Mouse (Mus musculus): Measurements from ENCODE around the gene Trabd2b.

Trabd2b gene

DNA sequence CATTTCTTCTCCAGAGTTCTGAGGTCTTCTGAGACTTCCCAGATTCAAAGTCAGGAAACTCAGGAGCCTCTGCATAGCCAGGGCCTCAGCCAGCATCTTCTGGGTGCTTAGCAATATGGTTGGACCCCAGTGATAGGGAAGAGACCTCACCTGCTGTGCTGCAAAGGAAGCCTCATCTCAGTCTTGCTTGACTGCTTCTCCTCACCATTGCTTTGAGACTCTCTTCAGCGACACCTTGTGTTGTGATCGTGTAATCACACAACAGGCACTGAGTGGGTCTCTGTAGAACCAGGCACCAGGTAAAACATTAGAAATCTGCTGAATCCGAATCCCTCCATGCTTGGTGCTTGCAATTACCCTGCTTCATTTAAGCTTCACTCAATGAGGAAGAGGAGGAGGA, 230.6 kb downstream of the Trabd2b start:
- DNase-seq (ENCODE audit: low read depth in 1 of 2, low spot score in 2 of 2), result no peak

DNA sequence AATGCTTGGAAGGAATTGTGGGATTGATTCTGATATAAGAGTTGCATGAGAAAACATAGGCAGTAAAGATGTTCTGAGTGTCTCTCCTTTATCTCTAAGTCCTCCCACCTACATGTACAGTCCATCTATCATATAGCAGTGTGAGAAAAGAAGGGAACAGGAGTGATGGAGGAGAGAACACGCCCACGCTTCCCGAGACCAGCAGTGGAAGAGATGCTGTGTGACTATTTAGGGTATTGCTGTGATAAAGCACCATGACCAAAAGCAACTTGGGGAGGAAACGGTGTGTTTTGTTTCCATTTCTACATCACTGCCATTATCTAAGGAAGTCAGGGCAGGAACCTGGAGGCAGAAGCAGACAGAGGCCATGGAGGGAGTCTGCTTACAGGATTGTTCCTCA, 235.9 kb downstream of the Trabd2b start:
- DNase-seq (ENCODE audit: low read depth in 1 of 2, low spot score in 2 of 2), result no peak

DNA sequence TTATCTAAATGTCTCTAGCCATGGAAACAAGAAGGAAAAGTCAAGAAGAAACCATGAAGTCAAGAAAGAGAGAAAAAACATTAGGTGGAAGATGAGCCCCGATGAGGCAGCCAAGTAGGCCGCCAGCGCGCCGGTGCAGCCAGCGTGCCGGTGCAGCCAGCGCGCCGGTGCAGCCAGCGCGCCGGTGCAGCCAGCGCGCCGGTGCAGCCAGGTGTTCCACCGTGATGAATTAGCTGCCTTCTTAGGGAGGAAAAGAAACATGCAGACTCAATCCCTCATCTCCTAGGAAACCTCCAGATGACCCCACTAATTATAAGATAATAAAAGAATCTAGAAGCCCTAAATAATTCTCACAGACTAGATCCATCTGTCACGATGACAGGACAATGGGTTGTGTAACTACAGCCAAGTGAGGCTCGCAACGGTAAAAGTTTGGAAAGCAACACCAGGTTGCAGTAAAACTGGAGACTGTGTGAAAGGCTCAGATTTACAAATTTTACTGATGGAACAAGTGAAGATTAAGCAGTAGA, 237.2 kb downstream of the Trabd2b start:
- no peak for DNase-seq (ENCODE audit: low read depth in 1 of 2, low spot score in 2 of 2)

DNA sequence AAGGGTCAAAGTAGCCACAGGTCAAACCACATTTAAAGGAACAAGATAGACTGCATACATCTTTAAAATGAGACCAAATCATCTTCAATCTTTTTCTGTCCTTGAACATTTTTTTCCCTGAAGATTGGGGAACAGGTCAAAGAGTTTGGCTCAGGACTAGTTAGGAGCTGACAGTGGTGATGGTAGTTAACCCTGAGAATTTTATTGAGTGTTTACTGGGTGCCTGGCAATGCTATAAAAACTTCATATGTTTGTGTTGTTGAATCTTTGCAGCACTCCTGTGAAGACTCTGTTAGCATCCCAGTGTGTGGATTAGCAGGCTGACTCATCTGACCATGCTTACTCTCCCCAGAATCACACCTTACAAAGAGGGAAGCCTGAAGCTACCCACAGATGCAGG, 238.8 kb downstream of the Trabd2b start:
- no peak for DNase-seq (ENCODE audit: low read depth in 1 of 2, low spot score in 2 of 2)

DNA sequence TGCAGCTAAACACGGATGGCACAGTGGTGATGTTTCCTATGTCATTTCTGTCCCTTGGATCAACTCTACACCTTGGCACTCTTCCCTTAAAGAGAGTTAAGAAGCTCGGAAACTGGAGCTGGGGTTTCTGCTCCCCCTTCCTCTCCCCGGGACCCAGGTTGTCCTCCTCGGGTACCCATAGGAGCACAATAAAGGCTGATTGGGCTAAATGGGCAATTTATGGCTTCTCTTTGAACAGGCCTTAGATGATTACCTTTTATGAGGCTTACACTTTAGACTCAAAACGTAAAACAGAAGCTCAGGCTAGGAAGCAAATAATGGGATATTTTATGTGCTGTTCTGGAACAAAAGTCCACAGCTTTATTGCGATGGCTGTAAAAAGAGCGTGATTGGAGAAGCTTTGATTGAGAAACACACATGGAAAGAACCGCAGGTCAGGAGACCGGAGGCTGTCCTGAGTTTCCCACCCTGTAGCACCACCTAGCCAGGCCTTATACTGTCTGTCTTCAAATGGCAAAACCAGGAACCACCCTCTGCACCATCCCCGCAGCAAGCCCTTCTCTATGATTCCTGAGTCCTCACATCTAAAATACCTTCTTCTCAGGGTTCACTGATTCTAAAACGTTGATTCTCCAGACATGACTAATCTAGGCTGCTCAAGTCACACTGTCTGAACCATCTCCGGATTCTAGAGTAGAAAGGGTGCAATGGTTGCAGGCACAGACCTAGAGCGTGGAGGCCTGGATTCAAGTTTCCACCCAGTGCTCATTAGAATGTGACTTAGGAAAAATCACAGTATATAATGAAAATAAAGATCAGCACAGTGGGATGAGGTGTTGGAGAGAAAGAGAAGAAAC, 240.5 kb downstream of the Trabd2b start:
- DNase-seq (ENCODE audit: low read depth in 1 of 2, low spot score in 2 of 2), result no peak

DNA sequence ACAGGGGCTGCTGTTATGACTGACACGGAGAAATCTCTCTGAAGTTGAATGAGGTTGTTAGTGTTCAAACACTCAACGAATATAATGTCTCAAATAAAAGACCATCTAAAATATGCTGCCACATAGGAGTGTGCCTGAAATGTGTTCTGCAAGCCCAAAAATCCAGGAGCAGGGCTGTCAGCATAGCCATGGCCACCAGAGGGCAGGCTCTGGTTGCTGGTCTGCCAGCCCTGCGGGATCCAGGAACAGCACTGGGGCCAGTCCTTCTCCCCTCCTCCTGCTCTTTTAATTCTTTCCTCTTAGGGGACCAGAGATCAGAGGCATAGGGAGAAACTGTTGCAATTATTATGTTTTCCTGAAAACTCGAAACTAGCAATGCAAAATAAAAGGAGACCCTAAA, 241.2 kb downstream of the Trabd2b start:
- peak in 1 of 2 experiments; percentile 18 for DNase-seq (ENCODE audit: low read depth in 1 of 2, low spot score in 2 of 2)

DNA sequence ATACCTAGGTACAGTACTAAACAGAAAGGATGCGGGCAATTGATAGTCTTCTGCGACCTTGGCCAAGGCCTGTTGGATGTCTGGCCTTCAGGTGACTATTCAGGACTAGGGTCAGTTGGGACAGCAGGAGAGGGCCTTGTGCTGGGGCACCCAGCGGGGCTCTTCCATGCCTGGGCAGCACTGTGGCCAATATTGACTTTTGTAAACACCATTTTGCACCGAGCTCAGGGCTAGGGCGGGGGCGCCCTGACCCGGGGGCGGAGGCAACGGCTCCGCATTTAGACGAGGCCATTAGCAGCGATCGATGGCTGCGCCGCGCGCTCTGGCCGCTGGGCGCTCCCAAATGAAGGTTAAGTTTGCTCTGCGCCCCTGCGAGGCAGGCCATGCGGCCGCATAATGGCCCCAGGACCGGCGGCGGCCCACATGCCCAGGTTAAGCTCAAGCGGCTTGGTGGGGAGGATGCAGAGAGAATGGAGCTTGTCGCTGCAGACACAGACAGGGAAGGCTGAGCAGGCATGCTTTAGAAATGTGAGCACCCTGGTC, 242.1 kb downstream of the Trabd2b start:
- DNase-seq (ENCODE audit: low read depth in 1 of 2, low spot score in 2 of 2), result no peak

DNA sequence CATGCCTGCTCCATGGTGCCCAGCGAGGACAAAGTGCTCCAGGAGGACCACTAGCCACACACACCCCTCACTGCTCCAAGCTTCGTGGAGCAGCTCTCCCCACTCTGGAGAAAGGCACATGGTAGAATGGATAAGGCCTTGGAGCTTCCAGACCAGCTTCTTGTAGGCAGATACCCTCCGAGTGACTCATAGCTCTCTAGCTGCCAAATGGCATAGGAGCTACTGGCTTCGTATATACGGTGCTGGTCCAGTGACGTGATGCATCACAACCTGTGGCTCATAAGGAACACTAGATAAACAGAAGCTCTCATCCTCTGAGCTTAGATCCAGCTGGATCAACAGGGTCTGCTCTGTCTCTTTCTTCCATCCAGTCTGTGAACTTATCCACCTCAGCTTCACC, 244.0 kb downstream of the Trabd2b start:
- DNase-seq (ENCODE audit: low read depth in 1 of 2, low spot score in 2 of 2), result no peak

DNA sequence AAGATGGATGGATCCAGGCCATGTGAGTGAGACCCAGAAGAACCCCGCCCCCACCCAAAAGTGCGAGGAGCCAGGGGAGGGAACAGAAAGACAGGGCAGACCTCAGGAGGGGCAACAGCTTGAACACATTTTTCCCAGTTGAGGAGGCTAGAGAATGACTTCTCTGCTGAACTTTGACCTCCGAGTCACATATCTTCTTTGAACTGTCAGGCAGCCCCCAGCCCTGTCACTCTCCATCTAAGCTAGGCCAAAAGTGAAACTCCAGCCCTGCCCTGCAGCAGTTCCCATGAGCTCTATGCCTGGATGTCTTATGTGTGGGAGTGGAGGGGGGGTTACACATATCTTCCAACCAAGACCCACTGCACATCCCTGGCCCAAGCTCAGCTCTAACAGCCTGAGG, 244.5 kb downstream of the Trabd2b start:
- DNase-seq (ENCODE audit: low read depth in 1 of 2, low spot score in 2 of 2), result no peak

DNA sequence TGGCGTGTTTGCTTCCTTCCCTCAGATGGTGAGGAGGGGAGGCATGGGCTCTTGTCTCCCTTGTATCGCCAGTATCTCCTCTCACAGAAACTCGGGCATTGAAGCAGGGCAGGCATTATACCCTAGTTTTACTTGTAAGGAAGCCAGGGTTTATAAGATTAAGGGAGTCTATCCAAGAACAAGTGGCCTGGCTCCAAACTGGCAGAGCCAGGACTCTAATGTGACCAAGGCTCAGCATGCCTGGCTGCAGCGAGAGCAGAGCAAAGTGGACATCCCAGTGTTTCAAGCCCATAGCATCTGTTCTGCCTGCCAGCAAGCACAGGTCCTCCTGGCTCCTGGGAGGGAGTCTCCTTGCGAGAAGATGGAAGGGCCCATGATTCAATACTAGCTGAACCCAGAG, 245.1 kb downstream of the Trabd2b start:
- no peak for DNase-seq (ENCODE audit: low read depth in 1 of 2, low spot score in 2 of 2)

DNA sequence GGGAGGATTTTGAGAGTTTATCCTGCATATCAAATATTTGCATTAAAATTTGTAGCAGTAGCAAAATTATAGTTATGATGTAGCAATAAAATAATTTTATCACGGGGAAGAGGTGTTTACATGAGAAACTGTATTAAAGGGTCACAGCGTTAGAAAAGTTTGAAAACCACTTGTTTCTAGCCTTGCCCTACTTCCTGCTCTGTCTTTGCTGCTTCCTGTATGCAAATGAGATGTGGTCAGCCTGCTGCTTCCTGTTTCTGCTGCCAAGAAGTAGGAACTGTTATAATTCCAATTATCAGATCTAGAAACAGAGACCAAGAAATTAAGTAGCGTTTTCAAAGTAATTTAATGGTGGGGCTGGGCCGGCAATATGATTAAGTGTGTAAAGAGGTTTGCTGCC, 245.9 kb downstream of the Trabd2b start:
- DNase-seq (ENCODE audit: low read depth in 1 of 2, low spot score in 2 of 2), result peak; percentile 14 to 37

DNA sequence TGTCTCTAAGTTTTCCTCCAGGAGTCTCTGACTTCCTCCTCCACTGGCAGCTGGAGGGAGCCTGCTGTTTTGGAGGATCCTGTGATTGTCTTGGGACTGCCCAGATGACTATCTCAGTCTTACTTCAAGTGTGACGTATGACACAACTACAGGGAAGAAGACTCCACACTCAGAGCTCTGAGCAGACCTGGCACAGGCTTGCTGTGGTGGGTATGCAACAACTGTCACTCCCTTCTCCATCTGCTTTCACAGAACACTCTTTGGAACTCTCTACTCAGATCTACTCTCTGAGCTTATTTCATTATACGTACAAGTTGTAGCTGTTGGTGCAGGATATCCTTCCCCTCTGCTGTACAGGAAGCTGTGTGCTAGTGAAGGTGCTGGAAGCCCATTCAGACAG, 251.4 kb downstream of the Trabd2b start:
- no peak for DNase-seq (ENCODE audit: low read depth in 1 of 2, low spot score in 2 of 2)

DNA sequence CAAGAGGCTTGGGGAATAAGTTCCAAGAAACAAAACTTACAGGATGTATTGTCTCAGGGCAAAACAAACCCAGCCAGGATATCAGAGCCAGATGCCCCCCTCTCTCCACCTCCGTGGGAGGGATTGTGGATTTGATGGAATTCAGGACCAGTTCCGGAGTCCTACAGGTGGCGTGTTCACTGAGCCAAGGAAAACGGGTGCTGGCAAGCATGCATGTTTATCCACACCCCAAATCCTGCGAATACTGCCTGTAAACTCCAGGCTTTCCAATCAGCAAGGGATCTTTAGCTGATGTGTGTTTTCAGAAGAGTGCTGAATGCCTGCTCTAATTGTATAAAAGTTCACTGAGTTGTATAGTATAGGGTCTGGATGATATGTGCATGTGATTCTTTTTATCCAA, 253.4 kb downstream of the Trabd2b start:
- DNase-seq (ENCODE audit: low read depth in 1 of 2, low spot score in 2 of 2), result no peak

DNA sequence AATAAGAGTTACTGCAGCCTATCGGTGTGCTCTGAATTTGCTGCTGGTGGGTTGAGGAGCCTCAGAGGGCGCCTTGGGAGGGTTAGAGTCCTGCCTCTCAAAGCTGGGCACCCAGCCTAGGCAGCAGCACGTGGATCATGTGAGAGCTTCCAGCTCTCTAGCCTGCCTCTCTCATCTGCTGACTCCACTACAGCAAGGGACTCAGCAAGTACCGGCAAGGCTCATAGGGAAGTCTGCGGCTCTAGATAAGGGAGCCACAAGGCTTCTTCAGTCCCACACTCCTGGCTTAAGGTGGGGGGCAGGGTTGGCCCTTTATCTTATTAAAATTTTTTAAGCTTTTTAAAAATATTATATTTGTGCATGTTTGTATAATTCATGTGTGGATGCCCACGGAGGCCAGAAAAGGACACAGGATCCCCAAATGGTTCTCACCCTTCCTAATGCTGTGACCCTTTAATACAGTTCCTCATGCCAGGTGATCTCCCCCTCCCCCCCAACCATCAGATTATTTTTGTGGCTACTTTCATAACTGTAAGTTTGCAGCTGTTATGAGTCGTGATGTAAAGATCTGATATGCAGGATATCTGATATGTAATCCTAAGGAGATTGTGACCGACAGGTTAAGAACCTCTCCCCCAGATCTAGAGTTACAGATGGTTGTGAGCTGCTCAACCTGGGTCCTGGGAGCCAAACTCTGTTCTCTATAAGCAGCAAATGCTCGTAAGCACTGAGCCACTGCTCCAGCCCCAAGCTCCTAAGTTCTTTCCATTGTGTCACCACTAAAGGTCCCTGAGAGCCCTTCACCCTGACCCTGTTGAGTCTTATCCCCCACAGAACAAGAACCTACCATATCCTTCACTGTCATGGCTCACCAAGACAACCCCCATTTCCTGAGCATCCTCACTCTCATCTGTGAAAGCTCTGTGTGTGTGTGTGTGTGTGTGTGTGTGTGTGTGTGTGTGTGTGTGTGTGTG, 257.8 kb downstream of the Trabd2b start:
- no peak for DNase-seq (ENCODE audit: low read depth in 1 of 2, low spot score in 2 of 2)
